Mouse (Mus musculus): Measurements from ENCODE around the gene Oscp1. TPM values are rescaled to one million over a fixed set of nuclear protein-coding genes. Genes with fewer than 3 reads are reported as not detected.
A peak's percentile ranks its signal among the peaks of the same experiment; 100 is the strongest.

The Oscp1 gene
- total RNA-seq, 2 experiments from 2014 or later = 49.7 to 55.3 TPM

GRCm38 (mm10) chr4:126131290-126132121 lies 73.1 kb downstream of the Oscp1 start:
- DNase-seq (ENCODE audit: low spot score in 2 of 2) = peak; percentile 73 to 89
- intact Hi-C loops (cut with DNase I) = no loop called here

GRCm38 (mm10) chr4:126132636-126133264 lies 74.4 kb downstream of the Oscp1 start:
- intact Hi-C loops (cut with DNase I) = no loop called here
- no peak for DNase-seq (ENCODE audit: low spot score in 2 of 2)

- no peak for DNase-seq (ENCODE audit: low spot score in 2 of 2)
- intact Hi-C loops (cut with DNase I) = no loop called here
Measured at GRCm38 (mm10) chr4:126134236-126134635, 75.9 kb downstream of the Oscp1 start.

GRCm38 (mm10) chr4:126134639-126135038 lies 76.3 kb downstream of the Oscp1 start:
- no peak for DNase-seq (ENCODE audit: low spot score in 2 of 2)
- intact Hi-C loops (cut with DNase I) = no loop called here

- no peak for DNase-seq (ENCODE audit: low spot score in 2 of 2)
- intact Hi-C loops (cut with DNase I) = no loop called here
Measured at GRCm38 (mm10) chr4:126137773-126138172, 79.4 kb downstream of the Oscp1 start.

GRCm38 (mm10) chr4:126141021-126141420 lies 82.7 kb downstream of the Oscp1 start:
- no peak for DNase-seq (ENCODE audit: low spot score in 2 of 2)
- intact Hi-C loops (cut with DNase I) = no loop called here

Other genes with a start within 250 kb of the Oscp1 start
- gene Csf3r, start 34.0 kb upstream of the Oscp1 start, total RNA-seq (2021) = 1 to 10 TPM; 3.3 to 3.7 TPM
- 10 to 100 TPM; 40.7 to 48.7 TPM for gene Mrps15, start 11.6 kb upstream of the Oscp1 start, total RNA-seq (2021)
- gene Lsm10, start 38.1 kb downstream of the Oscp1 start, total RNA-seq (2021) = 10 to 100 TPM; 14.7 to 15.4 TPM
- 10 to 100 TPM; 26.5 to 28.8 TPM for gene Stk40, start 45.4 kb downstream of the Oscp1 start, total RNA-seq (2021)
- gene Eva1b, start 89.2 kb downstream of the Oscp1 start, total RNA-seq (2021) = 1 to 10 TPM; 6.5 to 7.0 TPM
- gene Sh3d21, start 104.9 kb downstream of the Oscp1 start, total RNA-seq (2021) = 1 to 10 TPM in 1 of 2 experiments, under 1 TPM in 1; 0.79 to 1.0 TPM
- gene Thrap3, start 144.2 kb downstream of the Oscp1 start, total RNA-seq (2021) = 100 to 1,000 TPM; 129 to 147 TPM
- gene Map7d1, start 197.8 kb downstream of the Oscp1 start, total RNA-seq (2021) = 100 to 1,000 TPM; 241 to 264 TPM
- 10 to 100 TPM; 82.0 to 85.4 TPM for gene Trappc3, start 203.8 kb downstream of the Oscp1 start, total RNA-seq (2021)
- gene Col8a2, start 228.2 kb downstream of the Oscp1 start, total RNA-seq (2021) = 1 to 10 TPM; 2.9 to 3.4 TPM

All from left cerebral cortex, postnatal 14 days (tissue).